Mouse (Mus musculus) thymus, postnatal 0 days (tissue): Measurements from ENCODE around the gene Nuak1. TPM values are rescaled to one million over a fixed set of nuclear protein-coding genes. Genes with fewer than 3 reads are reported as not detected.

Experiments
- DNase-seq: peaks from one replicate; pipeline ENCODE4 v3.0.0-alpha.2; 2015; ENCODE audit warnings: low spot score
- polyA plus RNA-seq: library from polyadenylated mRNA; unstranded; fragments of >200 nt; fragmentation: Nextera tagmentation; extraction: Ambion mirVana; gene quantifications from 2 replicates; pipeline ENCODE4 v1.2.1, GENCODE M21; 2015

Nuak1 gene
- polyA plus RNA-seq, 1 experiment from 2014 or later, result 0.73 TPM

DNA sequence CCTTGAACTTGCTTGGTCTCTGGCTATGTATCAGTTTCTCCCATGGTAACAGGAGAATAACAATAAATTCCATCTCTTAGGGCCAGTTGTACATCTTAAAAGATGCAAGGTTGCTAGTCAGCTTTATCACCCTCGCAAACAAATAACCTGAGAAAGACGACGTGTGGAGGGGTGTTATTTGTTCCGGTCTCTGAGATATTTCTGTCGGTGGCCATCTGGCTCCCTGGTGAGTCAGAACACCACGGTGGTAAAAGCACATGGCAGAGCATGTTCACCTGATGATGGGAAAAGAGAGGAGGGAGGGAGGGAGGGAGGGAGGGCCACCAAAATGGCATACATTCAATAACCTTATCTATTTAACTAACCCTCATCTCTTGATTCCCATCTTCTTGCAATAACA is 86.1 kb downstream of the Nuak1 start:
- DNase-seq, result no peak

DNA sequence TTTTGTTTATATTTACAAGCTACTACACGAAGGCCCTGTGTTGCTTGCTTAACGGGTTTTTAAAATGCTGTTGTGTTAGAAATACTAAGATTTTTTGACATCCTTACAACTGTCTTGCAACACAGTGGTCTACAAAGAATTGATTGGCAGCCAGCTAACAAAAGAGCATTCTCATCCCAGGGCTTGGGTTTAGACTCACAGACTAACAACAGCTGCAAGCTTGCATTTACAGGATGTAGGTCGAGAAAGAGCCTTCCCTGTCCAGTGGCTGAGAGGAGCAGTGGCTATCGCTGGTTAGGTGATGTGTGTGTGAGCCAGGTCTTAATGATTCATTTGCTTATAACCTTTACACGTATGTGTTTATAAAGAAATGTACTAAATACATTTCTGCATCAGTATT is 94.7 kb downstream of the Nuak1 start:
- DNase-seq, result no peak

DNA sequence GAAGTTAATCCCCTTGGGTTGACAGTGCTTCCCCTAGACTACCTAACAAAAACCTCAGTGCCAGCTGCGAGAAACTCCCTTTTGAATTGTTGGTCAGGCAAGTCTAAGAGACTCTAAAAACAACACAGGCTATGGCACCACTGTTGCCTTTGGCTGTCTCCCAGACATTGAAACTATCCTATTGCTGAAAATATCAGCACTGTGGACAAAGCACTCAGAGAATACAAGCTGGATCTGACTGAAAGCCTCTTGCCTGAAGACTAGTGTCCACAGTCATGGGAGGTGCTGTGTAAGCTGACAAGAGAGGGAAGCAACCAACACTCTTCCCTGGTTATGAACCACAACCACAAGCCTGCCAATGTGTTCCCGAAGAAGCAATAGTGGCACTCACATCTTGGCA is 96.9 kb downstream of the Nuak1 start:
- no peak for DNase-seq

DNA sequence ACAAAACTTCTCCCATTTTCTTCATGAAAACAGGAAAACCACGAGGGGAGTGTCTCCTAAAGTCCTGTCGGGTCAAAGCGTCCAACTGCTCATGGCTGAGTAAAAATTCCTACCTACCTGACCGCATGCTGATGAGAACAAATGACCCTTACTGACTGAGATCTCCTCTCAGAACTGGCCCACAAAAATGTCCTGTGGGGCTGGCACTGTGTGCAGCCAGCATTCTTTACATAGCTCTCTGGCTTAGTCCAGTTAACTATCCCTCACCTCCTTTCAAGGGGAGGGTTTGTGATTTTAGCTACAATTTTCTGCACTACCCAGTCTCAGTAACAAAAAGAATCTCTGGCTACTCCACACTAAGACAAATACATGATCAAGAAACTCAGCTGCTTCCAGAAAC is 100.9 kb downstream of the Nuak1 start:
- no peak for DNase-seq

DNA sequence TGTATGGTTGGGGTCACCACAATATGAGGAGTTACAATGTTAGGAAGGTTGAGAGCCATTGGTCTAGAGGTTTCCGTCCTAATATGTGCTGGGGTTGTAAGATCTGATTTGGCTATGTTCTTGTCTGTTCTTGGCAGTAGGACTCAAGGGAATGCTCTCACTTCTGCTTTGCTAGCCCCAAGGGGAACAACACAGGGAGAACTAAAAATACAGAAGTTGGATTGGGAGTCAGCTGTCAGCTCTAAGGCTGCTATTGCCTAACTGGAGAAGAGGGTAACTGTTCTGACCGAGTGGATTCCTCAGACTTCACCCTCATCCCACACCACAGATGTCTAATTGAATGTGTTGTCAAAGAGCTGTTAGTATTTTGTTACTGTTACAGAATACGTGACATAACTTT is 101.6 kb downstream of the Nuak1 start:
- DNase-seq, result no peak

GRCm38 (mm10) chr10:84335441-84335840 is 105.0 kb downstream of the Nuak1 start:
- DNase-seq, result no peak

DNA sequence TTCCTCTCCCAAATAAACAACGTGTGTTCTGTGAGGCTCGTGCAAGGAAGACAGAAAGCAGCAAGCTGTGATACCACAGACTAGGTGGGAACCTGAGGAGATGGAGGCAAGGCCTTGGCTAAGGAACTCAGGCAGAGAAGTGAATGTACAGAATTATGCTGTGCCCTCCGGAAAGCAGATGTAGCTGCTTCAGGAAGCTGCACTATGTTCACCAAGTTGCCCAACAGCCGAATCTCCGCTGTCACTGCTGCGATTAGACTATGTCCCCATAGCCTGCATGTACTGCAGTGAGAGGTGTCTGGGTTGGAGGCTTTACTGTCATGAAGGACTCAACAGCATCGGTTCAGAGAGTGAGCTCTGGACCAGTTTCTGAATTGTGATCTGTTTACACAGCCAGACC is 110.6 kb downstream of the Nuak1 start:
- DNase-seq, result no peak

GRCm38 (mm10) chr10:84329336-84329735 is 111.1 kb downstream of the Nuak1 start:
- DNase-seq, result no peak

DNA sequence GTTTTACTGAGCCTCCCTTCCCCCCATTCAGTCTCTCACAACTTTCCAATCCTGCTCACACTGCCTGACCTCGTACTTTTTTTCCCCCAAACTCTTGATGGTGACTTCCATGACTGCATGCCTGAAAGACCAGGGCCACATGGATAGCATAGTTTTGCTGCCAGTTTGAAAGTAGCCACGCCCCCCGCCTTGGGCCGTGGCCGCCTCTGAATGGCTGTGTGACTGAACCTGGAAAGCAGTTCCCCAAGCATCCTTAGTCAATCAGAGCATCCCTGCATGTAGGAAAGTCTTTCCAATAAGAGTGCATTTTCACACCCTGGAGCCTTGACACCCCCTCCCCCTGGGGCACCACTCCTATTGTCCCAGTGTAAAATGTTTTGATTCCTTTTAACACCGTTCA is 116.4 kb downstream of the Nuak1 start:
- no peak for DNase-seq

Other genes with a start within 250 kb of the Nuak1 start
- gene Ckap4, start 93.5 kb upstream of the Nuak1 start, polyA plus RNA-seq, result 11.4 and 12.7 TPM in 2 replicates
- gene Tcp11l2, start 136.0 kb upstream of the Nuak1 start, polyA plus RNA-seq, result 41.8 TPM in 2 replicates
- 11.3 and 12.1 TPM in 2 replicates for gene Polr3b, start 181.7 kb upstream of the Nuak1 start, polyA plus RNA-seq